Mouse (Mus musculus) adrenal gland, postnatal 25 days (tissue): ENCODE measurements around the gene Myo18b. TPM values are rescaled to one million over a fixed set of nuclear protein-coding genes. Genes with fewer than 3 reads are reported as not detected.

ENCODE experiments used
- total RNA-seq: library from RNA; stranded (reverse); gene quantifications from 2 replicates; pipeline ENCODE4 v1.2.3, GENCODE M21; 2021

Myo18b gene
- total RNA-seq, 1 experiment from 2014 or later, result 0.18 TPM

Other genes with a start within 250 kb of the Myo18b start
- 18.1 and 19.8 TPM in 2 replicates for gene Grk3, start 119.4 kb upstream of the Myo18b start, total RNA-seq
- not detected in 2 replicates for gene Crybb2, start 173.8 kb upstream of the Myo18b start, total RNA-seq
- 0.70 TPM in 1 of 2 replicates, not detected in the other for gene Crybb3, start 185.2 kb upstream of the Myo18b start, total RNA-seq